Mouse (Mus musculus): ENCODE measurements at regions not wholly inside any gene's neighbourhood (a gene's known extent, or its start where the extent isn't known, plus 50 kb on each side); places are given as distances from the start of the nearest gene placed in this dataset.

GRCm38 (mm10) chr13:102569580-102569979 lies 123.8 kb upstream of the Cd180 start:
- TF ChIP-seq CTCF (conservative IDR thresholded peaks at IDR 0.05; ENCODE audit: low read length), result no peak
- no peak for TF ChIP-seq NANOG (IDR thresholded peaks at IDR 0.05; ENCODE audit: borderline replicate concordance, low read length)
- TF ChIP-seq POU5F1 (IDR thresholded peaks at IDR 0.05; ENCODE audit: borderline replicate concordance, low read length), result no peak

All from E14TG2a.4 (cell line).